Mouse (Mus musculus): ENCODE measurements around the gene Nup88.

Gene Nup88

GRCm38 (mm10) chr11:70969821-70970559, at the start of gene Nup88, which contains the start of gene Rpain:
Nup88 (minus strand) TSS chr11:70969973.
Rpain (plus strand) TSS chr11:70970213.
- DNase-seq (ENCODE audit: low spot score), result peak; percentile 88

GRCm38 (mm10) chr11:71018416-71019200, 48.8 kb upstream of the Nup88 start:
- no peak for DNase-seq (ENCODE audit: low spot score)

GRCm38 (mm10) chr11:71017051-71017450, 47.3 kb upstream of the Nup88 start:
- no peak for DNase-seq (ENCODE audit: low spot score)

- no peak for DNase-seq (ENCODE audit: low spot score)
Observed at GRCm38 (mm10) chr11:71012743-71013142, 43.0 kb upstream of the Nup88 start.

- DNase-seq (ENCODE audit: low spot score), result no peak
Observed at GRCm38 (mm10) chr11:71008321-71008720, 38.5 kb upstream of the Nup88 start.

GRCm38 (mm10) chr11:71007831-71008230, 38.1 kb upstream of the Nup88 start:
- no peak for DNase-seq (ENCODE audit: low spot score)

- no peak for DNase-seq (ENCODE audit: low spot score)
Observed at GRCm38 (mm10) chr11:71007026-71007425, 37.3 kb upstream of the Nup88 start.

- DNase-seq (ENCODE audit: low spot score), result no peak
Observed at GRCm38 (mm10) chr11:71005046-71005445, 35.3 kb upstream of the Nup88 start.

- peak; percentile 96 for DNase-seq (ENCODE audit: low spot score)
Observed at GRCm38 (mm10) chr11:71004316-71004773, 34.6 kb upstream of the Nup88 start, which contains the start of gene Dhx33. Dhx33 (minus strand) TSS chr11:71004437.

GRCm38 (mm10) chr11:71003611-71004315, 34.0 kb upstream of the Nup88 start:
- no peak for DNase-seq (ENCODE audit: low spot score)

- no peak for DNase-seq (ENCODE audit: low spot score)
Observed at GRCm38 (mm10) chr11:71001167-71001566, 31.4 kb upstream of the Nup88 start.

- DNase-seq (ENCODE audit: low spot score), result peak; percentile 95
Observed at GRCm38 (mm10) chr11:70982557-70983228, 12.9 kb upstream of the Nup88 start, which contains the start of gene C1qbp. C1qbp (minus strand) TSS chr11:70983026.

GRCm38 (mm10) chr11:70982030-70982429, 12.3 kb upstream of the Nup88 start:
- DNase-seq (ENCODE audit: low spot score), result no peak

- no peak for DNase-seq (ENCODE audit: low spot score)
Observed at GRCm38 (mm10) chr11:70980751-70981510, 11.2 kb upstream of the Nup88 start.

GRCm38 (mm10) chr11:70980232-70980631, 10.5 kb upstream of the Nup88 start:
- no peak for DNase-seq (ENCODE audit: low spot score)

- no peak for DNase-seq (ENCODE audit: low spot score)
Observed at GRCm38 (mm10) chr11:70977293-70977692, 7.5 kb upstream of the Nup88 start.

GRCm38 (mm10) chr11:70975193-70975592, 5.4 kb upstream of the Nup88 start:
- no peak for DNase-seq (ENCODE audit: low spot score)

GRCm38 (mm10) chr11:70973947-70974346, 4.2 kb upstream of the Nup88 start:
- no peak for DNase-seq (ENCODE audit: low spot score)

GRCm38 (mm10) chr11:70972586-70972985, 2.8 kb upstream of the Nup88 start:
- no peak for DNase-seq (ENCODE audit: low spot score)

- no peak for DNase-seq (ENCODE audit: low spot score)
Observed at GRCm38 (mm10) chr11:70970560-70971540, 1.1 kb upstream of the Nup88 start.
